13 mouse cellular contexts compared by ENCODE assay signal in genomic region chr7:49638941-49639776, GRCm38 (mm10). TPM values are rescaled to one million over a fixed set of nuclear protein-coding genes. Genes with fewer than 3 reads are reported as not detected.
DNase-seq lines count a peak whose midpoint lies in the region; ATAC-seq and TF ChIP-seq lines count a peak whose summit lies in the region.
"Had no signal": no experiment of that assay in that cellular context is flagged by ENCODE, and none has a peak within 500 bp of the region (broad histone marks: within the 10 kb centered on the region; RNA-seq: fewer than 3 reads in every experiment).

No protein-coding gene starts in this region.

- no peak overlapping the region for H3K9ac ChIP-seq in heart, embryonic 14.5 days (ENCODE audit: low read length)
- H3K9ac ChIP-seq in midbrain, embryonic 11.5 days (ENCODE audit: low read length): peak overlapping the region; percentile 39; the same call in 1 of the 2 replicates
- H3K9ac ChIP-seq in midbrain, postnatal 0 days (replicated peaks; ENCODE audit: low read length, poor library complexity, severe bottlenecking): no peak overlapping the region
- no peak overlapping the region for H3K9ac ChIP-seq in intestine, embryonic 15.5 days
- H3K9ac ChIP-seq in neural tube, embryonic 12.5 days: no peak overlapping the region

- H3K4me2 ChIP-seq in heart, embryonic 14.5 days (ENCODE audit: low read length): peak overlapping the region; percentile 50
- peak overlapping the region; percentile 44 for H3K4me2 ChIP-seq in midbrain, embryonic 11.5 days
- no peak overlapping the region for H3K4me2 ChIP-seq in midbrain, postnatal 0 days (ENCODE audit: low read depth, low read length, poor library complexity, severe bottlenecking)
- H3K4me2 ChIP-seq in intestine, embryonic 15.5 days (replicated peaks): peak overlapping the region; percentile 34
- H3K4me2 ChIP-seq in neural tube, embryonic 12.5 days (replicated peaks): 0 out of 2 replicates have a peak overlapping the region, but pooled peaks have one; percentile 27

- no peaks in the 10 kb centered on the region for H3K9me3 ChIP-seq in heart, embryonic 14.5 days (ENCODE audit: control insufficient read depth, low read length)
- no peaks in the 10 kb centered on the region for H3K9me3 ChIP-seq in midbrain, embryonic 11.5 days (ENCODE audit: control insufficient read depth, low read length)
- no peaks in the 10 kb centered on the region for H3K9me3 ChIP-seq in midbrain, postnatal 0 days (ENCODE audit: low read length)
- H3K9me3 ChIP-seq in intestine, embryonic 15.5 days: no peaks in the 10 kb centered on the region
- H3K9me3 ChIP-seq in neural tube, embryonic 12.5 days: no peaks in the 10 kb centered on the region

- no peak for DNase-seq in heart, postnatal 10 days
- peak; percentile 96 for DNase-seq in midbrain, embryonic 11.5 days (ENCODE audit: low spot score, missing footprints)
- DNase-seq in midbrain, postnatal 0 days (ENCODE audit: low spot score): no peak
- DNase-seq in left cerebral cortex, postnatal 36 days (ENCODE audit: low spot score in 2 of 2): no peak
- no peak for DNase-seq in adrenal gland, adult (ENCODE audit: inconsistent age in 2 of 2, low spot score in 1 of 2)
- DNase-seq: right cerebral cortex, adult 18-20 months; thymus, postnatal 36 days had no signal

- peak overlapping the region; percentile 12 to 22; a peak in 3 of 4 replicates for H3K4me3 ChIP-seq in heart, embryonic 14.5 days (ENCODE audit: control insufficient read depth in 1 of 2, insufficient read depth in 1 of 2, low read depth in 1 of 2, low read length in 2 of 2)
- peak overlapping the region; percentile 17; the same call in 1 of the 2 replicates for H3K4me3 ChIP-seq in midbrain, embryonic 11.5 days (ENCODE audit: low read depth, low read length)
- H3K4me3 ChIP-seq in midbrain, postnatal 0 days (ENCODE audit: low read depth, low read length): no peak overlapping the region
- peak overlapping the region; percentile 5; the same call in 1 of the 2 replicates for H3K4me3 ChIP-seq in intestine, embryonic 15.5 days (replicated peaks)
- no peak overlapping the region for H3K4me3 ChIP-seq in neural tube, embryonic 12.5 days
- H3K4me3 ChIP-seq: erythroblast, embryonic 14.5 days had no signal

- no peak for ATAC-seq in heart, embryonic 14.5 days (ENCODE audit: insufficient number of reproducible peaks, insufficient read depth, low FRiP score, low read depth)
- ATAC-seq in midbrain, embryonic 11.5 days (ENCODE audit: low FRiP score): no peak
- ATAC-seq in midbrain, postnatal 0 days (ENCODE audit: low FRiP score): no peak
- no peak for ATAC-seq in intestine, embryonic 15.5 days
- ATAC-seq in neural tube, embryonic 12.5 days (ENCODE audit: low FRiP score, low read depth): no peak
- ATAC-seq: hindbrain, embryonic 16.5 days had no signal

- no peak for TF ChIP-seq CTCF in midbrain, postnatal 0 days (IDR thresholded peaks at IDR 0.05)

- peaks cover 5 to 13% of the 10 kb centered on the region in 2 experiments for H3K4me1 ChIP-seq in heart, embryonic 14.5 days (ENCODE audit: control insufficient read depth in 2 of 2, insufficient read depth in 2 of 2, low read length in 2 of 2)
- peaks cover 44% of the 10 kb centered on the region for H3K4me1 ChIP-seq in midbrain, embryonic 11.5 days (ENCODE audit: control insufficient read depth, insufficient read depth, low read length)
- H3K4me1 ChIP-seq in midbrain, postnatal 0 days (ENCODE audit: insufficient read depth, low read length): no peaks in the 10 kb centered on the region
- peaks cover 5% of the 10 kb centered on the region; the same call in 1 of the 2 replicates for H3K4me1 ChIP-seq in intestine, embryonic 15.5 days (replicated peaks)
- peaks cover 13% of the 10 kb centered on the region; the same call in 1 of the 2 replicates for H3K4me1 ChIP-seq in neural tube, embryonic 12.5 days

- intact Hi-C loops in heart, postnatal 10 days (cut with DNase I): no loop called here
- intact Hi-C loops in left cerebral cortex, postnatal 36 days (cut with DNase I): loop anchor here (5.0 kb wide), 1 partner anchor 38 kb away; no protein-coding TSS in a partner anchor

- H3K36me3 ChIP-seq in heart, embryonic 14.5 days (ENCODE audit: control insufficient read depth, insufficient read depth, low read length): no peaks in the 10 kb centered on the region
- H3K36me3 ChIP-seq in midbrain, embryonic 11.5 days (ENCODE audit: control insufficient read depth, insufficient read depth, low read length): no peaks in the 10 kb centered on the region
- H3K36me3 ChIP-seq in midbrain, postnatal 0 days (ENCODE audit: insufficient read depth, low read length): no peaks in the 10 kb centered on the region
- no peaks in the 10 kb centered on the region for H3K36me3 ChIP-seq in intestine, embryonic 15.5 days
- H3K36me3 ChIP-seq in neural tube, embryonic 12.5 days: no peaks in the 10 kb centered on the region

- H3K27ac ChIP-seq in heart, embryonic 14.5 days (replicated peaks in 1 of 2; ENCODE audit: control insufficient read depth in 1 of 2, insufficient read depth in 1 of 2, low read depth in 2 of 2, low read length in 2 of 2): no peak overlapping the region
- H3K27ac ChIP-seq in midbrain, embryonic 11.5 days (ENCODE audit: low read depth, low read length): peak overlapping the region; percentile 45; the same call in 1 of the 2 replicates
- no peak overlapping the region for H3K27ac ChIP-seq in midbrain, postnatal 0 days (ENCODE audit: low read depth, low read length)
- H3K27ac ChIP-seq in intestine, embryonic 15.5 days: no peak overlapping the region
- no peak overlapping the region for H3K27ac ChIP-seq in neural tube, embryonic 12.5 days

- WGBS in heart, embryonic 14.5 days: 2% methylated on average over 35 of the region's 35 CpGs
- WGBS in midbrain, embryonic 11.5 days: under 1% methylated on average over 35 of the region's 35 CpGs
- 4% methylated on average over 35 of the region's 35 CpGs for WGBS in midbrain, postnatal 0 days
- WGBS in intestine, embryonic 15.5 days: 3% methylated on average over 35 of the region's 35 CpGs
- WGBS in neural tube, embryonic 12.5 days: under 1% methylated on average over 35 of the region's 35 CpGs

- peaks cover 67% of the 10 kb centered on the region for H3K27me3 ChIP-seq in heart, embryonic 14.5 days (ENCODE audit: control insufficient read depth, insufficient read depth, low read length)
- H3K27me3 ChIP-seq in midbrain, embryonic 11.5 days (ENCODE audit: control insufficient read depth, insufficient read depth, low read length): peaks cover 49% of the 10 kb centered on the region
- peaks cover 46% of the 10 kb centered on the region for H3K27me3 ChIP-seq in midbrain, postnatal 0 days (ENCODE audit: insufficient read depth, low read length)
- peaks cover 60% of the 10 kb centered on the region for H3K27me3 ChIP-seq in intestine, embryonic 15.5 days (replicated peaks)
- peaks cover 97% of the 10 kb centered on the region for H3K27me3 ChIP-seq in neural tube, embryonic 12.5 days (replicated peaks)

RNA-seq across cellular contexts. Expression of gene Dbx1, which starts 2.5 kb away (rescaled TPM):
- polyA plus RNA-seq in heart, embryonic 14.5 days (2014; fragmentation: Nextera tagmentation; extraction: Ambion mirVana): not detected in 2 replicates
- not detected for total RNA-seq in heart, postnatal 10 days (2021)
- polyA plus RNA-seq in midbrain, embryonic 11.5 days (2014; fragmentation: Nextera tagmentation; extraction: Ambion mirVana): 168 and 182 TPM in 2 replicates
- 0.77 and 1.6 TPM in 2 replicates for total RNA-seq in midbrain, postnatal 0 days (2014; rRNA removed)
- polyA plus RNA-seq in midbrain, postnatal 0 days (2015; fragmentation: Nextera tagmentation; extraction: Ambion mirVana): 0.84 and 1.2 TPM in 2 replicates
- not detected in 2 replicates for polyA plus RNA-seq in intestine, embryonic 15.5 days (2015; fragmentation: Nextera tagmentation; extraction: Ambion mirVana)
- 13.1 and 16.9 TPM in 2 replicates for polyA plus RNA-seq in neural tube, embryonic 12.5 days (2016; fragmentation: Nextera tagmentation; extraction: Ambion mirVana)
- total RNA-seq in left cerebral cortex, postnatal 36 days (2021): not detected
- total RNA-seq: layer of hippocampus, postnatal 10 days had no signal
- polyA plus RNA-seq: erythroblast, embryonic 14.5 days had no signal

Comparison
In these comparisons a context has a peak if more than half of its experiments do, and no peak if none do; other contexts are left out.
1. H3K4me3 ChIP-seq: peak in heart, embryonic 14.5 days (2 of 2), midbrain, embryonic 11.5 days (single experiment) and intestine, embryonic 15.5 days (single experiment); none in midbrain, postnatal 0 days (single experiment) and neural tube, embryonic 12.5 days (single experiment).